Mouse (Mus musculus): Measurements from ENCODE around the gene Msln. TPM values are rescaled to one million over a fixed set of nuclear protein-coding genes. Genes with fewer than 3 reads are reported as not detected.
A peak's percentile ranks its signal among the peaks of the same experiment; 100 is the strongest.

The Msln gene
- total RNA-seq (2018; cell fraction: chromatin; rRNA removed), result 1 to 10 TPM in 1 of 26 experiments, not detected in 25; 3.8 TPM
- total RNA-seq (2018; cell fraction: cytosol; rRNA removed), result not detected
- total RNA-seq (2018; cell fraction: nucleus; rRNA removed), result under 1 TPM in 1 of 26 experiments, not detected in 25; 0.41 TPM
- polyA plus RNA-seq (2018), result not detected in 3 replicates

- Histone ChIP-seq H3K36me3 (ENCODE audit: inconsistent target) (no peaks in the 10 kb centered on the region), H3K79me2 (ENCODE audit: inconsistent target) (no peaks in the 10 kb centered on the region), H3K4me3 (ENCODE audit: inconsistent target) (no peak within 1 kb of the TSS), H3K27ac (no peak within 1 kb of the TSS)
- 84% methylated on average over 9 of the region's 9 CpGs for WGBS (ENCODE audit: missing documents)
Measured at GRCm38 (mm10) chr17:25754241-25754640, at the start of gene Msln. TSS of gene Msln (minus strand) at chr17:25754378.

GRCm38 (mm10) chr17:25802825-25803517 lies 48.8 kb upstream of the Msln start:
- WGBS (ENCODE audit: missing documents), result 15% methylated on average over 10 of the region's 10 CpGs
- Histone ChIP-seq H3K36me3 (ENCODE audit: inconsistent target) (no peaks in the 10 kb centered on the region), H3K27ac (no peak overlapping the region)

DNA sequence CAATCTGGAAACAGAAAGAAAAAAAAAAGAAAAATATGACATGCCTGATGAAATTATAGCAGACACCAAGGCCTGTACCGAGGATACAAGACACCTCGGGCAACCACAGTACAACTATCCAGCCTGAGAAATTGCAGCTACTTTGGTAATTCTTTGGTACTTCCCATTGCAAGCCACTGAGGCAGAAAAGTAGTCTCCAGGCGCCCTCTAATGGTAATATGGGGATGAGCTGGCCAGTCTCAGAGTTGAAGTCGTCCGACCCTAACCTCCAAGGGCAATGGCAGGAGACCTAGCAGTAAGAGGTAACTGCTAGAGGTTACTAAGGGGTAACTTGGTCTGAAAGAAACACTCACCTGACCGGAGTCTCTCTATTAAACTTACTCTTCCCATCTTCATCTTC lies 46.9 kb upstream of the Msln start:
- Histone ChIP-seq H3K79me2 (ENCODE audit: inconsistent target) (no peaks in the 10 kb centered on the region), H3K36me3 (ENCODE audit: inconsistent target) (no peaks in the 10 kb centered on the region), H3K27ac (no peak overlapping the region), H3K4me3 (ENCODE audit: inconsistent target) (no peak overlapping the region)
- WGBS (ENCODE audit: missing documents), result 8% methylated on average over 6 of the region's 6 CpGs

More at GRCm38 (mm10) chr17:25802825-25803517, 48.8 kb upstream of the Msln start:
- Histone ChIP-seq H3K79me2 (ENCODE audit: inconsistent target) (no peaks in the 10 kb centered on the region), H3K4me3 (ENCODE audit: inconsistent target) (no peak overlapping the region)

DNA sequence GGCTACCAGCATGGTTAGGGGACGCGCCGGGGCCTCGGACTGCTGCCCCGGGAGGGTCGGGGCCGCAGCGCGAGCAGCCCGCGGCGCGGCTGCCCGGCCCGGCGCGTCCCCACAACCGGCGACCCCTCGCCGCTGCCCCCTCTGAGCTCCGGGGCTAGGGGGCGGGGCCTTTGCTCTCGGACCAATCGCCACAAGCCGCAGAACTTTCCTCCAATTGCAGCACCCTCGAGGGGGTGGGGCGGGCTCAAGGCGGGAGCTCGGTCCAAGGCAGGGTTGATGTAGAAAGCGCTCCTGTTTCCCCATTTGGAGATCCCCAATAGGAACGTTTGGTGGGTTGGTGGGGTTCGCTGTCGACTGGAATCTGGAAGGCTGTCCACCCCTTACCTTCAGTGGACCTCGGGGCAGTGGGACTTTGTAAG lies 42.8 kb upstream of the Msln start, which contains the start of gene Metrn:
Gene Metrn, minus strand, starts transcription at position 186 of the 419 bp plus-strand sequence.
- Histone ChIP-seq H3K79me2 (ENCODE audit: inconsistent target) (no peaks in the 10 kb centered on the region; the same call in 1 of the 2 replicates), H3K36me3 (ENCODE audit: inconsistent target) (no peaks in the 10 kb centered on the region), H3K4me3 (ENCODE audit: inconsistent target) (peak within 1 kb of the TSS; percentile 53), H3K27ac (no peak within 1 kb of the TSS)
- under 1% methylated on average over 35 of the region's 35 CpGs for WGBS (ENCODE audit: missing documents)

DNA sequence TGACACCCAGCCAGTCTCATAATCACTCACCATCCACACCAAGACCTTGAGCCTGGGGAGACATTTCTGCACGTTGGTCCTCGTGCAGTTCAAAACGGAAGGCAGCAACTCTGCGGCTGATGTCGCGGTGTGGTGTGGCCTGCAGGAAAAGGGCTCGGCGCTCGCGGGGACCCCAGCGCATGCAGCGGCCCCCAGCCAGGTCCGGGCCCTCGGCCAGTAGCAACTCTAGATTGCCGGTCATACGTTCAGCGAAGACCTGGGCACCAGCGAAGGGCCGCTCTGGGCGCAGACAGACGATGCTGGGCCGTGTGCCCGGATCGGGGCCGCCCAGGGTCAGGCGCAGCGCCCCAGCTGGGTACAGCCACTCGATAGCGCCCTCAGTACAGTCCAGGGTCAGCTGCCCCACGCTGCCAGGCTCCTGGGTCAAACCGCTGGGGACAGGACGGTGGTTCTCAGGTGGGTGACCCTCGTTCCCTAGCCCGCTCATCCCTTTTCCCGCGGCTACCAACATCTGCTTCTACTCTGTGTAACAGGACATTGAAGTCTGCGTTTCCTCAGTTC lies 42.1 kb upstream of the Msln start:
- WGBS (ENCODE audit: missing documents), result 1% methylated on average over 37 of the region's 37 CpGs
- no peak overlapping the region for H3K27ac ChIP-seq

DNA sequence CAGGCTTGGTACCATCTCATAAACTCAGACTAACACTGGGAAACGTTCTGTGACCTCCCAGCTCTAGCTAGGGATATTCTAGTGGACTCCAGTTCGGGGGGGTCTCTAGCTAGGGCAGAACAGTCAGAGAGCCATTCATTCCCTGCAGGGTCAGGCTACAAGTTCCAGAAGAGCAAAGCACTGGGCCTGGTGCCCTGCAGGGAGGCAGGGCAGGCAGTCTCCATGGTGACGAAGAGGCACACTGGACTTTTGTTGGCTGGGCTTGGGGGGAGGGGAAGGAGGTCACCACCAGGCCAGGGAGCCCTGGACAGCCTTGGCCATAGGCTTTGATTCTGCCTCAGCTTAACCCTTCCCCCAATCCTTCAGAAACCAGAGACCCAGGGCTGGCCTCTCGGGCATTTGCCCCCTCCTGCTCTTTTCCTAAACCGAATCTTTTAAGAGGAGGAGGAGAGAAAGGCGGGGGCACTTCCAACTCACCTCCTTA lies 41.5 kb upstream of the Msln start, which contains the start of gene AC134908.4:
Gene AC134908.4, minus strand, starts transcription at position 51 of the 484 bp plus-strand sequence.
- H3K27ac ChIP-seq, result no peak within 1 kb of the TSS
- WGBS (ENCODE audit: missing documents), result 77% methylated on average over 6 of the region's 6 CpGs

More for the DNA sequence above, 42.1 kb upstream of the Msln start:
- Histone ChIP-seq H3K36me3 (ENCODE audit: inconsistent target) (no peaks in the 10 kb centered on the region), H3K4me3 (ENCODE audit: inconsistent target) (peak overlapping the region; percentile 53), H3K79me2 (ENCODE audit: inconsistent target) (peaks cover 7% of the 10 kb centered on the region; the same call in 1 of the 2 replicates)

DNA sequence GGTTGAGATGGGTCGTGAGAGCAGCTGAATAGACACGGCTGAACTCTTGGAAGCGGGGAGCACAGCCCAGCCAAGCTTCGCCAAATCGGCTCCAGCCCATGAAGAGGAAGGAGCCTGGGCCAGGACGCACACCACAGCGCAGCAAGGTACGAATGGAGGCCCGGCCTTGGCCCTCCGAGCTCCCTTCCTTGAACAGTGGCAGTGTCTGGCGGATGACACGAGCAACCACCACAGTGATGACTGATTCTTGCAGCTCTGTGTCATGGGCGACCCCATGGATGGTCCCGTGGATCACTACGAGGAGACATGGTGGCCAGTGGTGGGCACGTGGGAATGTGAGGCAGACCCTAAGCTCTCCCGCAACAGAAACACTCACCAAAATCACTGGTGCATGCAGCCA lies 40.8 kb upstream of the Msln start:
- no peak overlapping the region for H3K27ac ChIP-seq
- WGBS (ENCODE audit: missing documents), result 97% methylated on average over 14 of the region's 17 CpGs
- H3K4me3 ChIP-seq (ENCODE audit: inconsistent target), result no peak overlapping the region
- peaks cover 15% of the 10 kb centered on the region; the same call in 1 of the 2 replicates for H3K79me2 ChIP-seq (ENCODE audit: inconsistent target)
- H3K36me3 ChIP-seq (ENCODE audit: inconsistent target), result no peaks in the 10 kb centered on the region

More for the DNA sequence above, 41.5 kb upstream of the Msln start, which contains the start of gene AC134908.4:
- Histone ChIP-seq H3K79me2 (ENCODE audit: inconsistent target) (peaks cover 13% of the 10 kb centered on the region; the same call in 1 of the 2 replicates), H3K4me3 (ENCODE audit: inconsistent target) (peak within 1 kb of the TSS; percentile 53), H3K36me3 (ENCODE audit: inconsistent target) (no peaks in the 10 kb centered on the region)

GRCm38 (mm10) chr17:25794197-25794596 lies 40.0 kb upstream of the Msln start:
- Histone ChIP-seq H3K4me3 (ENCODE audit: inconsistent target) (no peak overlapping the region), H3K27ac (no peak overlapping the region), H3K79me2 (ENCODE audit: inconsistent target) (peaks cover 15% of the 10 kb centered on the region; the same call in 1 of the 2 replicates), H3K36me3 (ENCODE audit: inconsistent target) (peaks cover 7% of the 10 kb centered on the region; the same call in 1 of the 2 replicates)
- 96% methylated on average over 13 of the region's 13 CpGs for WGBS (ENCODE audit: missing documents)

DNA sequence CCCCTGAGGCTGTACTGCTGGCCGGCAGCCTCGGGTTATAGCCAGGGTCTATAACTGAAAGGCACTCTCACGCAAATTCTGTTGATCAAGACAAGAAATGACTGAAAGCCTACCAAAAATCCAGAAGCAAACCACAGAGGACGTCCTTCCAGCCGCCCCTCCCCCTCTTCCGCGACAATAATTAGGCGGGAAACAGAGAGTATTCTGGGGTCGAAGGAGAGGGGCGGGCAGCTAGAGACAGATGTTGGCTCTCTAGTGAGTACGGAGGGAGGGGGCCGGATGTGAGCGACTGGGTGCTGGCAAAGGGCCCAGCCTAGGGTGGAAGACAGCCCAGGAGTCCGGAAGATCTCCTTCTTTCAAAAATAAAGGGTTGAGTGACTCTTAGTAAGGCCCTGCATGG lies 38.4 kb upstream of the Msln start, which contains the start of gene Fam173a:
Gene Fam173a, minus strand, starts transcription at position 287 of the 400 bp plus-strand sequence.
- Histone ChIP-seq H3K4me3 (ENCODE audit: inconsistent target) (peak within 1 kb of the TSS; percentile 91), H3K36me3 (ENCODE audit: inconsistent target) (peaks cover 14% of the 10 kb centered on the region; the same call in 1 of the 2 replicates), H3K79me2 (ENCODE audit: inconsistent target) (peaks cover 15% of the 10 kb centered on the region; the same call in 1 of the 2 replicates), H3K27ac (peak within 1 kb of the TSS; percentile 78)
- WGBS (ENCODE audit: missing documents), result 0% methylated on average over 14 of the region's 14 CpGs

DNA sequence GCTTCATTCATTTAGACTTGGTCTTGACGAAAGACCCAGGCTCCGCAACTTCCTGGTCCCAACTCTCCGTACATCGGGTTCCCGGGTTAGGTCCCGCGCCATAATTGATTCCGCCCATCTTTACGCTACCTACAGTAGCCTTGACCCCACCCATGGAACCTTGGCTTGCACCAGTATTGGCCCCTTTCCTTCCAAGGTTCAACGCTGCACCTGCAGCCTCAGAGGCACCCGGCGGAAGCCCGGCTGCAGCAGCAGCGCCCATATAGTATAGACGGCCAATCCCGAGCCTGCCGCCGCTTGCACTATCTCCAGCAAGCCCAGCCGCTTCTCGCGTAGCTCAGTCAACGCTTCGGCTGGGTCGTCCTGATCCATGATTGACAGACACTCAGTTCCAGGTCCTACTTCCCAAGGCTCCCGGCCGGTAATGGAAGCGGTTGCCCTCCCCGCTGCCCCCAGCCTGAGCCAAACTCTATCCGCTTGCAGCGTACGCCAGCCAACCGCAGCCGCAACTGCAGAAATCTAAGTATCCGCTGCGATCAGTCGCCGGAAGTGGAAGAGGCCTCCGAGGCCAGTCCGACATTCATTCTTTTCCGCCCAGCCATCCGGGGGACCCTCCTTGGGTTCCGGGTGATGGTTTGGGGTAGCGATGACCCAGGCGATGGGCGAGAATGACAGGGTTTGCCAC lies 37.8 kb upstream of the Msln start:
- H3K79me2 ChIP-seq (ENCODE audit: inconsistent target), result peaks cover 15% of the 10 kb centered on the region; the same call in 1 of the 2 replicates
- H3K27ac ChIP-seq, result peak overlapping the region; percentile 78
- H3K36me3 ChIP-seq (ENCODE audit: inconsistent target), result peaks cover 14% of the 10 kb centered on the region; the same call in 1 of the 2 replicates
- 1% methylated on average over 42 of the region's 45 CpGs for WGBS (ENCODE audit: missing documents)
- H3K4me3 ChIP-seq (ENCODE audit: inconsistent target), result peak overlapping the region; percentile 91

GRCm38 (mm10) chr17:25791320-25791842 lies 37.2 kb upstream of the Msln start:
- H3K36me3 ChIP-seq (ENCODE audit: inconsistent target), result peaks cover 14% of the 10 kb centered on the region; the same call in 1 of the 2 replicates
- peak overlapping the region; percentile 78 for H3K27ac ChIP-seq
- 28% methylated on average over 19 of the region's 19 CpGs for WGBS (ENCODE audit: missing documents)
- H3K79me2 ChIP-seq (ENCODE audit: inconsistent target), result peaks cover 15% of the 10 kb centered on the region; the same call in 1 of the 2 replicates
- peak overlapping the region; percentile 91 for H3K4me3 ChIP-seq (ENCODE audit: inconsistent target)

DNA sequence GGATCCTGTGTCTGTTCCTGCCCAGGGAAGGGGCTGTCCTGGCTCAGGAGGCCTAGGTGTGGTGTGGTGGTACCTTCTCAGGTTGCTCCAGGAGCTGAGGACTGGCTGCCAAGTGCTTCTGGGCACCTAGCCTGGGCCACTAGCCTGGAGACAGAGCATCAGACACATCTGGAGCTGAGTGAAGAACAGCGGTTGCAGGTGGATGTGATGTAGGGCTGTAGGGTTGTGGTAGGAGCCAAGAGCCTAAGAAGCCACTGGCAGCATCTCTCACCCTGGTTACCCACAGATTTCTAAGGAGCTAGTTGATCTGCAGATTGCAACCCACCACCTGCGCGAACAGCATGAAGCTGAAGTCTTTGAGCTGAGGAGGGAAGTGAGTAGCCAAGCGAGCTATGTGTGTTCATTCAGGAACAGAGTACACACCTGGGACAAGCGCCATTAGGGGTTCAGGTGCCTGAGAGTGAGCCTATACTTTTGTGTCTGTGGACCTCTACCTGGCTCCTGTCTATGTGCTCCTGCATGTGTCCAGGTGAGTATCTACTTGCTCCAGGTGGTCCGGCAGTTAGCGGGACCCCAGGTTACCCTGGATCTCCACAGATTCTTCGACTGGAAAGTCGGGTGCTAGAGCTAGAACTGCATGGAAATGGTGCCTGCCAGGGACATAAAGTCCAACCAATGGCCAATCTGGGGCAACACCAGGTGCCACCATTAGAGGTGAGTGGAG lies 32.8 kb upstream of the Msln start:
- Histone ChIP-seq H3K79me2 (ENCODE audit: inconsistent target) (peaks cover 23% of the 10 kb centered on the region; the same call in 1 of the 2 replicates), H3K4me3 (ENCODE audit: inconsistent target) (no peak overlapping the region), H3K27ac (no peak overlapping the region), H3K36me3 (ENCODE audit: inconsistent target) (peaks cover 23% of the 10 kb centered on the region)
- WGBS (ENCODE audit: missing documents), result 98% methylated on average over 9 of the region's 9 CpGs

GRCm38 (mm10) chr17:25786280-25786679 lies 32.1 kb upstream of the Msln start, which contains the start of gene Ccdc78:
TSS of gene Ccdc78 (plus strand) at chr17:25786580.
- H3K27ac ChIP-seq, result peak within 1 kb of the TSS; percentile 48
- peaks cover 17% of the 10 kb centered on the region; the same call in 1 of the 2 replicates for H3K79me2 ChIP-seq (ENCODE audit: inconsistent target)
- peak within 1 kb of the TSS; percentile 68 for H3K4me3 ChIP-seq (ENCODE audit: inconsistent target)
- WGBS (ENCODE audit: missing documents), result 87% methylated on average over 3 of the region's 3 CpGs
- H3K36me3 ChIP-seq (ENCODE audit: inconsistent target), result peaks cover 29% of the 10 kb centered on the region
